Mouse (Mus musculus): ENCODE data around the gene Nmrk2. TPM values are rescaled to one million over a fixed set of nuclear protein-coding genes. Genes with fewer than 3 reads are reported as not detected.

Gene Nmrk2
- polyA plus RNA-seq, 1 experiment from 2014 or later = not detected

DNA sequence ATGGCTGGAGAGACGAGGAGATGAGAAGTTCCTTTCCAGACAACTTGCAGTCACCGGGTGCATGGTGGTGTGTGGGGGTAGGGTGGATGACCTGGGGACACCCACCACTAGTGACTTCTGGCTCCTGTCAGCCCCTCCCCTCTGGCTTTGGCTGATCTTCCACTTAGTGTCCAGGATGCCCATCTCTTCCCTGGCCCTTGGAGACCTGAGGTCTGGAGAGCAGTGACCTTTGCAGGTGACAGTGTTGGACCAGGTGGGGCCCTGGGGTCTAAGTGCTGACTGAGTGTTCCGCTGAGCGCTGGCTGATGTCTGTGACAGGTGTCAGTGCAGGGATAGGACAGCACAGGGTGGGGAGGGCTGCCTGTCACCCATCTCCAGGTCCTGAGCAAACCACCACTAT is 6.6 kb downstream of the Nmrk2 start:
- Histone ChIP-seq H3K9me3 (replicated peaks; ENCODE audit: control insufficient read depth, low read length) (no peaks in the 10 kb centered on the region), H3K27me3 (ENCODE audit: control insufficient read depth, insufficient read depth, low read length) (peaks cover 20% of the 10 kb centered on the region), H3K4me2 (ENCODE audit: low read depth, low read length) (no peak overlapping the region), H3K9ac (replicated peaks; ENCODE audit: low read length) (no peak overlapping the region), H3K36me3 (replicated peaks; ENCODE audit: control insufficient read depth, insufficient read depth, low read depth, low read length) (no peaks in the 10 kb centered on the region), H3K4me3 (ENCODE audit: low read depth, low read length) (no peak overlapping the region), H3K4me1 (ENCODE audit: control insufficient read depth, insufficient read depth, low read length) (peaks cover 6% of the 10 kb centered on the region), H3K27ac (replicated peaks; ENCODE audit: low read depth, low read length) (no peak overlapping the region)
- ATAC-seq (replicated peaks; ENCODE audit: insufficient number of reproducible peaks, low FRiP score, low TSS enrichment, low read depth) (no peak), DNase-seq (ENCODE audit: low spot score) (no peak)
- WGBS = 62% methylated on average over 4 of the region's 4 CpGs

DNA sequence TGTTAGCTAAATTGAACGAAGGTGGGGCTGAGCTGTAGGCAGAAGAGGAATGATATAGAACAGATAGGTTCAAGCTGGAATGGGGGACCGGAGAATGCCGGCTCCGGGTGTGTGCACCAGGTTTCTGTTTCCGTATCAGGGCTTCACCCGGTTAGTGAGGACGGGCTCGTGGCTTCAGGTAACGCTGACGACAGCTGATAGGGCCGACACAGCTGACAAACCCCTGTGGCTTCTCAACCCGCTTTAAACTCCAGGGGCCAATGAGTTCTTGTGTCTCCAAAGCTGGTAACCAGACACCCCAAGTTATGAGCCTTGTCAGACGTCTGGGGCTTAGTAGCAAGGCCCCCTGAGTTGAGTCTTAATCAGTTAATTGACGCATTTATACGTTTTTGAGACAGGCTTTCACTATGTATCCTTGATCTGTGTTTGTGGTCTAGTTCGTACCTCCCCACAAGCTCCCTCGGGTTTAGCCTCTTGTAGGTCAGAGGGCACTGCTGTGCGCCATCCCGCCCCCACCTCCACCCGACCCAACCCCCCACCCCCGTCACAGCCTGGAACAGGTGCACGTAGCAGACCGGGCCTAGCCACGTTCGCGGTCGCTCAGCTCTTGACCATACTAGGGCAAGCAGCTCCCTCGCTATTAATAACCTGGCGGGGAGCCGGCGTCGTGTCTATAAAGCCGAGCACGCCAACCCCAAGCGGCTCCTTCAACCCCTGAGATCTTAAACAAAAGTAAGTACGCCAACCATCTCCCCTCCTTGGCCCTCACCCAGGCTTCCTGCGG is 7.7 kb downstream of the Nmrk2 start:
- H3K27me3 ChIP-seq (ENCODE audit: control insufficient read depth, insufficient read depth, low read length) = peaks cover 20% of the 10 kb centered on the region
- H3K4me2 ChIP-seq (ENCODE audit: low read depth, low read length) = no peak overlapping the region; the same call in 1 of the 2 replicates
- H3K9ac ChIP-seq (replicated peaks; ENCODE audit: low read length) = no peak overlapping the region; the same call in 1 of the 2 replicates
- H3K4me3 ChIP-seq (ENCODE audit: low read depth, low read length) = no peak overlapping the region
- H3K4me1 ChIP-seq (ENCODE audit: control insufficient read depth, insufficient read depth, low read length) = peaks cover 6% of the 10 kb centered on the region
- WGBS = 14% methylated on average over 37 of the region's 37 CpGs
- no peaks in the 10 kb centered on the region for H3K9me3 ChIP-seq (replicated peaks; ENCODE audit: control insufficient read depth, low read length)
- 0 out of 2 replicates have a peak, but pooled peaks cover 3% of the 10 kb centered on the region for H3K36me3 ChIP-seq (replicated peaks; ENCODE audit: control insufficient read depth, insufficient read depth, low read depth, low read length)
- H3K27ac ChIP-seq (replicated peaks; ENCODE audit: low read depth, low read length) = no peak overlapping the region
- ATAC-seq (replicated peaks; ENCODE audit: insufficient number of reproducible peaks, low FRiP score, low TSS enrichment, low read depth) (no peak), DNase-seq (ENCODE audit: low spot score) (no peak)

DNA sequence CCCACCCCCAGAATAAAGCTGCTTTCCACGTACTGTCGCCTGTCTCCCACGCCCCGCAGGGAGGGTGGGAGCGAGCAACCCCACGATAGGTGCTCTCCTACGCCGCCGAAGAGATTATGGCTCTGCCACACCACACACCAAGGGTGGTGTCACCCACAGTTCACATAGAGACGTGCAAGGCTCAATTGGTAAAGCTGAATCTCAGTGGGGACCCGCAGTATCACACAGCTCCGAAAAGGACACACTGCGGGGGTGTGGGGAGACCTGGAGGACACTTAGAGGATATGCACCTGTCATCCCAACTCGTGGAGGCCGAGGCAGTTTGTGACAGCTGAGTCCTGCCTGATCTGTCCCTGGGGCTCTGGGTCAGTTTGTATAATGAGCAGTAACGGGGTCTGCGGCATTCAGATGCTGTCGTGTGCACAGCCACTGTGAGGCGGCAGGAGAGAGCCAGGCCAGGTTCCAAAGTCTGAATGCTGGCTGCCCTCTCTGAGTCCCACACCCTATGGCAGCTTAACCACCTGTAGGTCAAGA is 8.8 kb downstream of the Nmrk2 start:
- WGBS = 2% methylated on average over 19 of the region's 19 CpGs
- DNase-seq (ENCODE audit: low spot score) = no peak
- H3K4me2 ChIP-seq (ENCODE audit: low read depth, low read length) = peak overlapping the region; percentile 96
- 0 out of 2 replicates have a peak, but pooled peaks cover 3% of the 10 kb centered on the region for H3K36me3 ChIP-seq (replicated peaks; ENCODE audit: control insufficient read depth, insufficient read depth, low read depth, low read length)
- peak overlapping the region; percentile 81; the same call in 1 of the 2 replicates for H3K27ac ChIP-seq (replicated peaks; ENCODE audit: low read depth, low read length)
- ATAC-seq (replicated peaks; ENCODE audit: insufficient number of reproducible peaks, low FRiP score, low TSS enrichment, low read depth) = peak; percentile 46
- H3K9me3 ChIP-seq (replicated peaks; ENCODE audit: control insufficient read depth, low read length) = no peaks in the 10 kb centered on the region
- H3K4me1 ChIP-seq (ENCODE audit: control insufficient read depth, insufficient read depth, low read length) = peaks cover 6% of the 10 kb centered on the region
- H3K4me3 ChIP-seq (ENCODE audit: low read depth, low read length) = peak overlapping the region; percentile 63
- H3K27me3 ChIP-seq (ENCODE audit: control insufficient read depth, insufficient read depth, low read length) = peaks cover 20% of the 10 kb centered on the region
- peak overlapping the region; percentile 86 for H3K9ac ChIP-seq (replicated peaks; ENCODE audit: low read length)

DNA sequence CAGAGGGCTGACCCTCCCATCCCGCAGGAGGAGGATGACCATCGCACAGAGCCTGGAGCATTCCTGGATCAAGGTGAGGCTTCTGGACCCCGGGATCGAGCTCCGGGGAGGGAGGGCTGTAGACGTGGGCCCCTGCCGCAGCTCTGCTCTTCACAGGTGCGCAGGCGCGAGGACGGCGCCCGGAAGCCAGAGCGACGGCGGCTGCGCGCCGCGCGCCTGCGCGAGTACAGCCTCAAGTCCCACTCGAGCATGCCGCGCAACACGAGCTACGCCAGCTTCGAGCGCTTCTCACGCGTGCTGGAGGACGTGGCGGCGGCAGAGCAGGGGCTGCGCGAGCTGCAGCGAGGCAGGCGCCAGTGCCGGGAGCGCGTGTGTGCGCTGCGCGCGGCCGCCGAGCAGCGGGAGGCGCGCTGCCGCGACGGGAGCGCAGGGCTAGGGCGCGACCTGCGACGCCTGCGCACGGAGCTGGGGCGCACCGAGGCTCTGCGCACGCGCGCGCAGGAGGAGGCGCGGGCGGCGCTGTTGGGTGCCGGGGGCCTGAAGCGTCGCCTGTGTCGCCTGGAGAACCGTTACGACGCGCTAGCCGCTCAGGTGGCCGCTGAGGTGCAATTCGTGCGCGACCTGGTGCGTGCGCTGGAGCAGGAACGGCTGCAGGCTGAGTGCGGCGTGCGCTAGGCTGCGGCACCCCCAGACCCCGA is 9.4 kb downstream of the Nmrk2 start:
- no peaks in the 10 kb centered on the region for H3K9me3 ChIP-seq (replicated peaks; ENCODE audit: control insufficient read depth, low read length)
- H3K4me2 ChIP-seq (ENCODE audit: low read depth, low read length) = peak overlapping the region; percentile 96
- WGBS = 1% methylated on average over 83 of the region's 93 CpGs
- ATAC-seq (replicated peaks; ENCODE audit: insufficient number of reproducible peaks, low FRiP score, low TSS enrichment, low read depth) (peak; percentile 76), DNase-seq (ENCODE audit: low spot score) (peak; percentile 81)
- H3K4me3 ChIP-seq (ENCODE audit: low read depth, low read length) = peak overlapping the region; percentile 63
- H3K4me1 ChIP-seq (ENCODE audit: control insufficient read depth, insufficient read depth, low read length) = peaks cover 6% of the 10 kb centered on the region
- 0 out of 2 replicates have a peak, but pooled peaks cover 3% of the 10 kb centered on the region for H3K36me3 ChIP-seq (replicated peaks; ENCODE audit: control insufficient read depth, insufficient read depth, low read depth, low read length)
- H3K27ac ChIP-seq (replicated peaks; ENCODE audit: low read depth, low read length) = peak overlapping the region; percentile 81
- H3K27me3 ChIP-seq (ENCODE audit: control insufficient read depth, insufficient read depth, low read length) = peaks cover 20% of the 10 kb centered on the region
- peak overlapping the region; percentile 86 for H3K9ac ChIP-seq (replicated peaks; ENCODE audit: low read length)

DNA sequence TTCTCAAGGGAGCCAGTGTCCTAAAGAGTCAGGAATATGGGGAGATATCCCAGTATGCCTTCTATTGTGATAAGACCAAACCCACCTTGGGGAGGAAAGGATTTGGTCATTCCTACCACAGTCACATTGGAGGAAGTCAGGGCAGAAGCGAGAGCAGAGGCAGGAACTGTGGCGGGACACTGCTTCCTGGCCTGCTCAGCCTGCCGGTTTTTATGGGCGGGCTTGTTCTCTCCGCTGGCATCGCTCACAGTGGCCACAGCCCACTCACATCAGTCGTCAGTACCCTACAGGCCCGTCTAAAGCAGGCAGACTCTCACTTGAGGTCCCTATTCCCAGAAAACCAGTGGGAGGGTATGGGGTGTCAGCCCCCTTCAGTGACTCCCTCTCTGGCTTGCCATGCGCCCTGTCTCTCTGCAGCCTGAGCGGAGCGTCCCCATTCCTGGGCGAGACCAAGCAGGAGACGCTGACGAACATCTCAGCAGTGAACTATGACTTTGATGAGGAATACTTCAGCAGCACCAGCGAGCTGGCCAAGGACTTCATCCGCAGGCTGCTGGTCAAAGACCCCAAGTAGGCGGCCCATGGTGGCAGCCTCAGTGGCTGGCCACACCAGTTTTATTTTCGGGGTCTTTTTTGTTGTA is 10.4 kb downstream of the Nmrk2 start:
- DNase-seq (ENCODE audit: low spot score) (no peak), ATAC-seq (replicated peaks; ENCODE audit: insufficient number of reproducible peaks, low FRiP score, low TSS enrichment, low read depth) (no peak)
- Histone ChIP-seq H3K36me3 (replicated peaks; ENCODE audit: control insufficient read depth, insufficient read depth, low read depth, low read length) (0 out of 2 replicates have a peak, but pooled peaks cover 3% of the 10 kb centered on the region), H3K27me3 (ENCODE audit: control insufficient read depth, insufficient read depth, low read length) (peaks cover 18% of the 10 kb centered on the region), H3K4me1 (ENCODE audit: control insufficient read depth, insufficient read depth, low read length) (peaks cover 6% of the 10 kb centered on the region), H3K27ac (replicated peaks; ENCODE audit: low read depth, low read length) (no peak overlapping the region), H3K4me3 (ENCODE audit: low read depth, low read length) (no peak overlapping the region; the same call in 1 of the 2 replicates), H3K9me3 (replicated peaks; ENCODE audit: control insufficient read depth, low read length) (no peaks in the 10 kb centered on the region), H3K9ac (replicated peaks; ENCODE audit: low read length) (no peak overlapping the region), H3K4me2 (ENCODE audit: low read depth, low read length) (peak overlapping the region; percentile 96; the same call in 1 of the 2 replicates)
- WGBS = 90% methylated on average over 18 of the region's 18 CpGs

DNA sequence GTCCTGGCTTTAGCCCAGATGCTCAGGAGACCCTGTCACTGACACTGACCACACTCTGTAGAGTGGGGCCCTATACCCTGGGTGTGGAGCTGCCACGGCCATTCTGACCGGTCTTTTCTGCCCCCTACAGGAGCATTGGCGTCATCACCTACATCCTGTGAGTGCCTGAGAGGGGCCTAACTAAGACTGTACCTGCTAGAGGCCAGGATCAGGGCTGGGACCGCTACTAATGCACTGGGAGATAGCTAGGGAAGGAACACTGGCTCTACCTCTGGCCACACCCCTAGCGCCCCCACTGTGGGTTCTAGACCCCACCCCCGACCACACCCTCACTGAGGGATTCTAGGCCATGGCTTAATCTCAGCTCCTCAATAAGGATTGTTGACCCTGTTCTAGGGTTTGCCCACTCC is 10.9 kb downstream of the Nmrk2 start:
- Histone ChIP-seq H3K4me2 (ENCODE audit: low read depth, low read length) (no peak overlapping the region), H3K27ac (replicated peaks; ENCODE audit: low read depth, low read length) (no peak overlapping the region), H3K9me3 (replicated peaks; ENCODE audit: control insufficient read depth, low read length) (no peaks in the 10 kb centered on the region), H3K4me3 (ENCODE audit: low read depth, low read length) (no peak overlapping the region), H3K27me3 (ENCODE audit: control insufficient read depth, insufficient read depth, low read length) (peaks cover 18% of the 10 kb centered on the region), H3K36me3 (replicated peaks; ENCODE audit: control insufficient read depth, insufficient read depth, low read depth, low read length) (0 out of 2 replicates have a peak, but pooled peaks cover 3% of the 10 kb centered on the region), H3K4me1 (ENCODE audit: control insufficient read depth, insufficient read depth, low read length) (peaks cover 6% of the 10 kb centered on the region), H3K9ac (replicated peaks; ENCODE audit: low read length) (no peak overlapping the region)
- ATAC-seq (replicated peaks; ENCODE audit: insufficient number of reproducible peaks, low FRiP score, low TSS enrichment, low read depth) (no peak), DNase-seq (ENCODE audit: low spot score) (no peak)
- WGBS = 66% methylated on average over 6 of the region's 6 CpGs

DNA sequence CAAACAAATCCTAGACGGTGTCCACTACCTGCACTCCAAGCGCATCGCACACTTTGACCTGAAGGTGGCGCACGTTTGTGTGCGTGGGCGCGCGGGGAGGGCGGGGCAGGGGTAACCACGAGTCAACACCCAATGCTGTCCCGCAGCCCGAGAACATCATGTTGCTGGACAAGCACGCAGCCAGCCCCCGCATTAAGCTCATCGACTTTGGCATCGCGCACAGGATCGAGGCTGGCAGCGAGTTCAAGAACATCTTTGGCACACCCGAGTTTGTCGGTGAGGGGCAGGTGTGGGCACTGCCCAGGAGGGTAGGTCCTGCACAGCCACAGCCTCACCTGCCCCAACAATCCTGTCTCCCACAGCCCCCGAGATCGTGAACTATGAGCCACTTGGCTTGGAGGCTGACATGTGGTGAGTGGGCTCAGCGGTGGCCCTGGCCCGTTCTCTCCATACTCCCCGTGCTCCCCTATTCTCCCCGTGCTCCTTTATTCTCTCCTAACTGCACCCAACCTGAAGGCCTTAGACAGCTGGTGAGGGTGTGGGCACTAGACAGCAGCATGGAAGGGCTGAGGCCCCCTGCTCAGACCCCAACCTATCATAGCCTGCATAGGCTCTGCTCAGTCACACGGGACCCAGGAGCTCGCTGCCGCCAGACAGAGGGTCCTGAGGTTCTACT is 11.5 kb downstream of the Nmrk2 start:
- Histone ChIP-seq H3K9me3 (replicated peaks; ENCODE audit: control insufficient read depth, low read length) (no peaks in the 10 kb centered on the region), H3K36me3 (replicated peaks; ENCODE audit: control insufficient read depth, insufficient read depth, low read depth, low read length) (0 out of 2 replicates have a peak, but pooled peaks cover 3% of the 10 kb centered on the region), H3K27ac (replicated peaks; ENCODE audit: low read depth, low read length) (no peak overlapping the region), H3K4me3 (ENCODE audit: low read depth, low read length) (no peak overlapping the region), H3K27me3 (ENCODE audit: control insufficient read depth, insufficient read depth, low read length) (peaks cover 13% of the 10 kb centered on the region), H3K4me1 (ENCODE audit: control insufficient read depth, insufficient read depth, low read length) (peaks cover 6% of the 10 kb centered on the region), H3K9ac (replicated peaks; ENCODE audit: low read length) (no peak overlapping the region), H3K4me2 (ENCODE audit: low read depth, low read length) (no peak overlapping the region)
- ATAC-seq (replicated peaks; ENCODE audit: insufficient number of reproducible peaks, low FRiP score, low TSS enrichment, low read depth) (no peak), DNase-seq (ENCODE audit: low spot score) (peak; percentile 36)
- WGBS = 69% methylated on average over 31 of the region's 31 CpGs

Measured in embryonic facial prominence, embryonic 11.5 days (tissue).